Mouse (Mus musculus): ENCODE measurements at regions not wholly inside any gene's neighbourhood (a gene's known extent, or its start where the extent isn't known, plus 50 kb on each side); places are given as distances from the start of the nearest gene placed in this dataset.

DNA sequence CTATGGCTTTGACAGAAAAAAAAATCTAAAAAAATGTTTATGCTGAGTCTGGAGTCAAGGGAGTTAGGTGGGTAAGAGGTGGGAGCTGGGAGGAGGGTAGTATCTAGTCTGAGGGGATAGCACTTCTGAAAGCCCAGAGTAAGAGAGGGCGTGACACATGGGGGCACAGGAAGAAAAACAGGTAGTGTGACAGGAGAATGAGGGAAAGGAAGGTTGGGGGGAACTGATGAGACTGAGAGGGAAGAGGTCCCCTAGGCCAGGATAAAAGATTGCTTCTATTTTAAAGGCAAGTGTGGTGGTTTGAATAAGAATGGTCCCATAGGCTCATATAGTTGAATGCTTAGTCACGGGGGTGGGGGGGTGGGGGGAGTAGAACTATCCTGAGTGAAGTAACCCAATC is 119.8 kb upstream of the Max start:
- Histone ChIP-seq H3K36me3 (ENCODE audit: control insufficient read depth, insufficient read depth, low read length) (no peaks in the 10 kb centered on the region), H3K27ac (ENCODE audit: control insufficient read depth, insufficient read depth, low read depth, low read length) (no peak overlapping the region), H3K4me1 (ENCODE audit: control insufficient read depth, insufficient read depth, low read length) (peaks cover 10% of the 10 kb centered on the region), H3K4me3 (ENCODE audit: control insufficient read depth, low read depth, low read length) (no peak overlapping the region), H3K27me3 (ENCODE audit: control insufficient read depth, insufficient read depth, low read length) (no peaks in the 10 kb centered on the region)
- TF ChIP-seq POLR2A (IDR thresholded peaks at IDR 0.05; ENCODE audit: control insufficient read depth, low read depth, low read length): no peak
- no peak for TF ChIP-seq CTCF (IDR thresholded peaks at IDR 0.05; ENCODE audit: control insufficient read depth, insufficient read depth, insufficient replicate concordance, low read depth, low read length)

DNA sequence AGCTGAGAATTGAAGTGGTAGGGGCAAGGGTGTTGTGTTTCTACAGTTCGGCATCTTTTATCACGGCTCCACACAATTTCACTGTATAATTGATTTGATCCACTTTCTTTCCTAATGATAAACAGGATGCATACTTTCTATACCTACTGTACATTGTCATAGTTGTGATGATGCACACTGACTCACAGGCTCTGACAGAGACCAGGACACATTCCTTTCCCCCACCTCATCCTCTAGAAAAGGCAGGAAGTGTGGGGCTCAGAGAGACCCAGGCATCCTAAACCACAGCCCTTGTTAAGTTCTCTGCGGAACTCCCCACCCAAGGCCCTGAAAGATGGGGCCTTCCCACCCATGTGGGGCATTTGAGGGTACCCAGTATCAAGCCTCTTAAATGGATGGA is 117.5 kb upstream of the Max start:
- TF ChIP-seq POLR2A (IDR thresholded peaks at IDR 0.05; ENCODE audit: control insufficient read depth, low read depth, low read length) (no peak), CTCF (IDR thresholded peaks at IDR 0.05; ENCODE audit: control insufficient read depth, insufficient read depth, insufficient replicate concordance, low read depth, low read length) (no peak)
- peaks cover 10% of the 10 kb centered on the region for H3K4me1 ChIP-seq (ENCODE audit: control insufficient read depth, insufficient read depth, low read length)
- H3K36me3 ChIP-seq (ENCODE audit: control insufficient read depth, insufficient read depth, low read length): no peaks in the 10 kb centered on the region
- no peak overlapping the region for H3K4me3 ChIP-seq (ENCODE audit: control insufficient read depth, low read depth, low read length)
- no peaks in the 10 kb centered on the region for H3K27me3 ChIP-seq (ENCODE audit: control insufficient read depth, insufficient read depth, low read length)
- no peak overlapping the region for H3K27ac ChIP-seq (ENCODE audit: control insufficient read depth, insufficient read depth, low read depth, low read length)

DNA sequence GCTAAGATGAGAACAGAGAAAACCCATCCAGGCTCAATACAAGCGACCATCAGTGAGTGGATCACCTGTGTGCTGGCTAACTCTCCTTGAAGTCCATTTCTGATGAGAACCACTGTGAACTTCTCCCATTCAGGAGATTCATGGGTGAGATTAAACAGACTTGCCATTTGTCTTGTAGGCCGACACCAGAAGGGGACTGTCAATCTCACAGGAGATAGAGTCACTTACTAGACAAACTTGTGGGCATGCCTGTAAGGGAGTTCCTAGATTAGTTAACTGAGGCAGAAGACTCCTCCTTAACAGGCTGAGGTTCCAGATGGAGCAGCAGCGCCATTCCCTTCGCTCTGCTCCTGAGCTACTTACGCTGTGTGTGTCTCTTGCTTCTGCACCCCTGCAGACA is 114.7 kb upstream of the Max start:
- H3K4me3 ChIP-seq (ENCODE audit: control insufficient read depth, low read depth, low read length): no peak overlapping the region
- TF ChIP-seq CTCF (IDR thresholded peaks at IDR 0.05; ENCODE audit: control insufficient read depth, insufficient read depth, insufficient replicate concordance, low read depth, low read length) (no peak), POLR2A (IDR thresholded peaks at IDR 0.05; ENCODE audit: control insufficient read depth, low read depth, low read length) (no peak)
- H3K27me3 ChIP-seq (ENCODE audit: control insufficient read depth, insufficient read depth, low read length): no peaks in the 10 kb centered on the region
- H3K27ac ChIP-seq (ENCODE audit: control insufficient read depth, insufficient read depth, low read depth, low read length): no peak overlapping the region
- peaks cover 10% of the 10 kb centered on the region for H3K4me1 ChIP-seq (ENCODE audit: control insufficient read depth, insufficient read depth, low read length)
- no peaks in the 10 kb centered on the region for H3K36me3 ChIP-seq (ENCODE audit: control insufficient read depth, insufficient read depth, low read length)

DNA sequence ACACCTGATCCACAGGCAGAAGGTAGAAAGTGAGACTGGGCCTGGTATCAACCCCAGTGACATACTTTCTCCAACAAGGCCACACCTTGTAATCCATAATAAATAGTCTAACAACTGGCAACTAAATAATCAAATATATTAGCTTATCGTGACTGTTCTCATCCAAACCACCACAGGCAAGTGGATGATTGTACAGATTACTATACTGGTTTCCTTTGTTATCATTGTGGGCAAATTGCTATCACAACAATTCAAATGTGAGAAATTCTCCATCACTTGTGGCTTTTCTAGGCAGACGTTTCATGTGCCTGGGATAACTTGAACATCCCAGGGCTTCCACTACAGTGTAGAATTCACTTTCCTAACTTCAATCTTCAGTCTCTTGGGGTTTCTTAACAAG is 112.6 kb upstream of the Max start:
- Histone ChIP-seq H3K27me3 (ENCODE audit: control insufficient read depth, insufficient read depth, low read length) (no peaks in the 10 kb centered on the region), H3K36me3 (ENCODE audit: control insufficient read depth, insufficient read depth, low read length) (no peaks in the 10 kb centered on the region), H3K4me1 (ENCODE audit: control insufficient read depth, insufficient read depth, low read length) (peaks cover 10% of the 10 kb centered on the region), H3K4me3 (ENCODE audit: control insufficient read depth, low read depth, low read length) (no peak overlapping the region), H3K27ac (ENCODE audit: control insufficient read depth, insufficient read depth, low read depth, low read length) (no peak overlapping the region)
- no peak for TF ChIP-seq CTCF (IDR thresholded peaks at IDR 0.05; ENCODE audit: control insufficient read depth, insufficient read depth, insufficient replicate concordance, low read depth, low read length)
- TF ChIP-seq POLR2A (IDR thresholded peaks at IDR 0.05; ENCODE audit: control insufficient read depth, low read depth, low read length): no peak

DNA sequence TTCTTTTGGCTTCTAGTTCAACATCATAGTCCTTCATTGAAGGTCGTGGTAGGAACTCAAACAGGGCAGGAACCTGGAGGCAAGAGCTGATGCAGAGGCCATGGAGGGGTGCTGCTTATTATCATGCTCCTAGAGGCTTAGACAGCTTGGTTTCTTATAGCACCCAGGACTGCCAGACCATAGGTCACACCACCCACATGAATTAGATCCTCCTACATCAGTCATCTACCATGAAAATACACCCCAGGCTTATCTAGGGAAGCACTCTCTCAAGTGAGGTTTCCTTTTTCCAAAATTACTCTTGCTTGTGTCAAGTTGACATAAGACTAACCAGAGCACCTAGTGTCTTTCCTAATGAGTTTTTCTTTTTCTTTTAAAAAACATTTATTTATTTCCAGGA is 109.7 kb upstream of the Max start:
- Histone ChIP-seq H3K4me3 (ENCODE audit: control insufficient read depth, low read depth, low read length) (no peak overlapping the region), H3K27ac (ENCODE audit: control insufficient read depth, insufficient read depth, low read depth, low read length) (no peak overlapping the region), H3K36me3 (ENCODE audit: control insufficient read depth, insufficient read depth, low read length) (no peaks in the 10 kb centered on the region), H3K4me1 (ENCODE audit: control insufficient read depth, insufficient read depth, low read length) (no peaks in the 10 kb centered on the region), H3K27me3 (ENCODE audit: control insufficient read depth, insufficient read depth, low read length) (no peaks in the 10 kb centered on the region)
- no peak for TF ChIP-seq CTCF (IDR thresholded peaks at IDR 0.05; ENCODE audit: control insufficient read depth, insufficient read depth, insufficient replicate concordance, low read depth, low read length)
- TF ChIP-seq POLR2A (IDR thresholded peaks at IDR 0.05; ENCODE audit: control insufficient read depth, low read depth, low read length): no peak

DNA sequence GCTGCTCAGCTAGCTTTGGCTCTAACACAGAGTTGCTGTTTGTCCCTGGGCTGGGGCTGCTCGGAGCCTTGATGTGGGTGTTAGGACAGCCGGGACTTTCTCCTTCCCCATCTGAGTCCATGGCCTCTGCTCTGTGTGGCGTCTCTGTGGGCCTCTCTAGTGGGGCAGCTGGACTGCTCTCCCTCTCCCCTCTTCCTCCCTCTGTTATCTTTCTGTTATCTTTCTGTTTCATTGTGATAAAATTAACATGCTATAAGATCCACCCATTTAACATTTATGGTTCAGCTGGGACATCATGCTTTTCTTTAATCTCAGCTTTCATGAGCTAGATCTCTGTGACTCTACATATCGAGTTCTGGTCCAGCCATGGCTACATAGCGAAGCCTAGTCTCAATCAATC is 105.9 kb upstream of the Max start:
- no peak overlapping the region for H3K4me3 ChIP-seq (ENCODE audit: control insufficient read depth, low read depth, low read length)
- no peak for TF ChIP-seq CTCF (IDR thresholded peaks at IDR 0.05; ENCODE audit: control insufficient read depth, insufficient read depth, insufficient replicate concordance, low read depth, low read length)
- no peak for TF ChIP-seq POLR2A (IDR thresholded peaks at IDR 0.05; ENCODE audit: control insufficient read depth, low read depth, low read length)

DNA sequence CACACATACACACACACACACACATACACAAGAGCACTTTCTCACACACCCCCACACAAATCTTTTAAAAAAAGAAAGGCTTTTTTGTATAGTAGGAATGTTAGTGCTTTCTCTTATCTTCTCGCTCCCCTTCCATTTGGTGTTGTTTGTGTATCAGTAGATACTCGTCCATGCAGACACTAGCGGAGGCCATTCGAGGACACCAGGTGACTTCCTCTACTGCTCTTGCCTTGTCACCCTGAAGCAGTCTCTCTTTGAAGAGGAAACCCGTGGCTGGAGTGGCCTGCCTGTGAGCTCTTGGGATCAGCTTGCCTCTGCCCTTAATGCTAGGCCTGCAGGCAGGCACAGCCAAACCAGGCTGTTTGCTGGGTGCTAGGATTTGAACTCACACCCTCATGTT is 105.1 kb upstream of the Max start:
- Histone ChIP-seq H3K4me3 (ENCODE audit: control insufficient read depth, low read depth, low read length) (no peak overlapping the region), H3K36me3 (ENCODE audit: control insufficient read depth, insufficient read depth, low read length) (no peaks in the 10 kb centered on the region), H3K27ac (ENCODE audit: control insufficient read depth, insufficient read depth, low read depth, low read length) (no peak overlapping the region), H3K27me3 (ENCODE audit: control insufficient read depth, insufficient read depth, low read length) (no peaks in the 10 kb centered on the region), H3K4me1 (ENCODE audit: control insufficient read depth, insufficient read depth, low read length) (no peaks in the 10 kb centered on the region)
- TF ChIP-seq CTCF (IDR thresholded peaks at IDR 0.05; ENCODE audit: control insufficient read depth, insufficient read depth, insufficient replicate concordance, low read depth, low read length) (no peak), POLR2A (IDR thresholded peaks at IDR 0.05; ENCODE audit: control insufficient read depth, low read depth, low read length) (no peak)

More for the DNA sequence above, 105.9 kb upstream of the Max start:
- H3K27ac ChIP-seq (ENCODE audit: control insufficient read depth, insufficient read depth, low read depth, low read length): no peak overlapping the region
- H3K36me3 ChIP-seq (ENCODE audit: control insufficient read depth, insufficient read depth, low read length): no peaks in the 10 kb centered on the region
- H3K4me1 ChIP-seq (ENCODE audit: control insufficient read depth, insufficient read depth, low read length): no peaks in the 10 kb centered on the region
- no peaks in the 10 kb centered on the region for H3K27me3 ChIP-seq (ENCODE audit: control insufficient read depth, insufficient read depth, low read length)
